Mouse (Mus musculus) CD4-positive, CD25-positive, alpha-beta regulatory T cell, adult 4 months (primary cell): Measurements from ENCODE around the gene Olfr916. TPM values are rescaled to one million over a fixed set of nuclear protein-coding genes. Genes with fewer than 3 reads are reported as not detected.

ENCODE experiments used
- ATAC-seq: one replicate; pipeline ENCODE4 v1.8.0; 2017
- polyA plus RNA-seq, 2 experiments: library from polyadenylated mRNA; unstranded; fragments of 100-300 nt; shearing (Covaris generic); gene quantifications; one replicate each; pipeline ENCODE4 v1.2.1; 2017

Olfr916 gene
- polyA plus RNA-seq: under 1 TPM in 1 of 2 experiments, not detected in 1; 0.11 TPM

DNA sequence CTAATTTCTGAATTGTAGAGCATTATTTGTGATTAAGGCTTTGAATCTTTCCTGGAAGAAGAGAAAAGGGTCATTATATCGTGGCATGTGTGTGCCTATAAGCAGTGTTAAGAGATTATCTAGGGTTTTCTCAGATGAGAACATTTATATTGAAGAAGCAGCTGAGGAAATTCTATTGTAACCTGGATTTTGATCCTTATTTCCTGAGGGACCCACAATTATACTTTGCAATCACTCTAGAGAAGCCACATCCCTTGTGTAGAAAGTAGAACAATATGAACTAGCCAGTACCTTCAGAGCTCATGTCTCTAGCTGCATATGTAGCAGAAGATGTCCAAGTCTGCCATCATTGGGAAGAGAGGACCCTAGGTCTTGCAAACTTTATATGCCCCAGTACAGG, at the start of gene Olfr916:
Olfr916 (minus strand) TSS at position 101 of the 400 bp plus-strand sequence.
- ATAC-seq: no peak

DNA sequence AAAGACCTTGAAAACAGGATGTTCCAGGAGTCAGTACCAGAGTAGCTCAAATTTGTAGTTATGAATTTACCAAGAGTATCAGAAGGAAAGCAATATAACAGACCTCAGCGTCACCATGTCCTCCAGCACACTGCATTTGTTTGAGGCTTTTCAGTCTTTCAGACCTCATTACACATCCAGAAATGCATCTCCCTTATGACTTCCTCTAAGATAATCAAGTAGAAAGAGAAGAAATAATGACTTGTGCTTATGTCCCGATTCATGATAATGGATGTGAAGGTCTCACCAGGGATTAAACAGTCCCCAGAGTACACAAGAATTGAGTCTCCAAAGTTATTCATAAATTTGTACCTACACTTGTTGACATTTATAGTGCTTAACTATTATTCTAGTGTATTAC, 14.8 kb upstream of the Olfr916 start, which contains the start of gene Olfr918:
Olfr918 (minus strand) TSS at position 101 of the 400 bp plus-strand sequence.
- no peak for ATAC-seq

DNA sequence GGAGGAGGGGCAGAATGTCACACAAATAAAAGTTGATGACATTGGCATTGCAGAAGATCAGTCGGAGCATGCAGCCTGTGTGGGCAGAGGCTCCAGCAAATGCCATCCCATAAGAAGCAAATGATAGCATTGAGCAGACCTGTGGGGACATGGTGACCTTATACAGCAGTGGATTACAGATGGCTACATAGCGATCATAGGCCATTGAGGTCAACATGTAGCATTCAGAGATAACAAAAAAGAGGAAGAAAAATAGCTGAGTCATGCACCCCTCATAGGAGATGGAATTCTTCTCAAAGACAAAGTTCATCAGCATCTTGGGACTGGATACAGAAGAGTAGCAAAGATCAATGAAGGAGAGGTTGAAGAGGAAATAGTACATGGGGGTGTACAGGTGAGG, 13.2 kb upstream of the Olfr916 start:
- no peak for ATAC-seq

DNA sequence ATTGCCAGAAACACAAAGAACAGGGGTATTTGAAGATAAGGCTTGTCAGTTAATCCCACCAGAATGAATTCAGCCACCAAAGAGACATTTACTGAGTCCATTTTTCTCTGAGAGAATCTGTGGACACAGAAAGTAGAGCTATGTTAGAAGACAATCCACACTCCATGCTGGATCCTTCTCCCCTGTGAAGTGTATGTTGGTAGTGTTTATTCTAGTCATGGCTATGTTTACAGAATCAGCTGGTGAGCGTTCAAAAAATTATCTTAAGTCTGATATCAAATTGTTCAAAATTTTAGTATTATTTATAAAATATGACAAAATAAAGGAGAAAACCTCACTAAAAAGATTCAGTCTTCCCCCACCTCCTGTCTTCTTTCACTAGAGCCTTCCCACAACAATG, 6.1 kb upstream of the Olfr916 start, which contains the start of gene Olfr917:
Olfr917 (minus strand) TSS at position 101 of the 400 bp plus-strand sequence.
- ATAC-seq: no peak

DNA sequence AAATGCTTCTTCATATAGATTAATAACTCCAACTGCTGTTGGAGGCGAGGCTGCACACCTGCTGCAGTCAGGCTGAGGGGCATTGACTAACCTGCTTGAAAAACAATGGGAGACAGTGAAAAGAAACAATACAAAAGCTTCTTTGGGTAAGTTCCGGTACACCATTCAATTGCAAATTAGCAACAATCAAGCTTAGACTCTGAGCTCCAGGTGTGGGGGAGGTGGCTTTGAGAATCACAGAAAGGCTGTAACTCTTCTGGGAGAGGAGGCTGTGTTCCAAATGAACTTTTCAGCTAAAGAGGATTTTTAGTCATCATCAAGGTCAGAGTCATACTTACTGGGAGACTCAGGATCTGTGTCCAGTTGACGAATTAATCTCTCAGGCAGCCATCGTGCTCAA, 27.3 kb downstream of the Olfr916 start:
- no peak for ATAC-seq

Other genes starting within 250 kb of the Olfr916 start
- gene Olfr901, start 230.4 kb downstream of the Olfr916 start, polyA plus RNA-seq: under 1 TPM in 1 of 2 experiments, not detected in 1; 0.12 TPM
- gene Olfr902, start 212.2 kb downstream of the Olfr916 start, polyA plus RNA-seq: not detected
- not detected for gene Olfr904, start 196.7 kb downstream of the Olfr916 start, polyA plus RNA-seq
- gene Olfr905, start 188.8 kb downstream of the Olfr916 start, polyA plus RNA-seq: not detected
- not detected for gene Olfr906, start 172.8 kb downstream of the Olfr916 start, polyA plus RNA-seq
- not detected for gene Olfr907, start 164.1 kb downstream of the Olfr916 start, polyA plus RNA-seq
- gene Olfr911-ps1, start 138.3 kb downstream of the Olfr916 start, polyA plus RNA-seq: not detected
- gene Olfr910, start 122.0 kb downstream of the Olfr916 start, polyA plus RNA-seq: not detected
- gene Olfr912, start 79.7 kb downstream of the Olfr916 start, polyA plus RNA-seq: under 1 TPM; 0.10 to 0.28 TPM
- not detected for gene Olfr913, start 67.1 kb downstream of the Olfr916 start, polyA plus RNA-seq
- not detected for gene Olfr914, start 54.8 kb downstream of the Olfr916 start, polyA plus RNA-seq
- gene Olfr917, start 6.0 kb upstream of the Olfr916 start, polyA plus RNA-seq: not detected
- under 1 TPM in 1 of 2 experiments, not detected in 1; 0.08 TPM for gene Olfr918, start 14.7 kb upstream of the Olfr916 start, polyA plus RNA-seq
- gene Olfr919, start 43.8 kb upstream of the Olfr916 start, polyA plus RNA-seq: not detected
- 10 to 100 TPM; 26.5 to 31.3 TPM for gene Vwa5a, start 58.4 kb upstream of the Olfr916 start, polyA plus RNA-seq
- gene Olfr920, start 92.4 kb upstream of the Olfr916 start, polyA plus RNA-seq: under 1 TPM; 0.09 to 0.23 TPM
- not detected for gene Olfr921, start 113.2 kb upstream of the Olfr916 start, polyA plus RNA-seq
- gene Olfr922, start 154.7 kb upstream of the Olfr916 start, polyA plus RNA-seq: not detected
- gene Olfr923, start 166.7 kb upstream of the Olfr916 start, polyA plus RNA-seq: not detected
- not detected for gene Olfr924, start 184.6 kb upstream of the Olfr916 start, polyA plus RNA-seq
- gene Olfr26, start 195.2 kb upstream of the Olfr916 start, polyA plus RNA-seq: not detected
- not detected for gene Olfr926, start 217.3 kb upstream of the Olfr916 start, polyA plus RNA-seq